Mouse (Mus musculus) T-helper 17 cell (primary cell): ENCODE data around the gene Cnr2.

Source experiments
- in situ Hi-C, 2 experiments: fragments of 300-600 bp; cut with MboI, MseI; formaldehyde crosslinking; loops; 1 replicate in 1 of 2; 2 replicates in 1 of 2; pipeline ENCODE4 v1.15.1; 2025; ENCODE audit warnings: high pct_unique_total_duplicates in 2 of 2

Cnr2 gene

GRCm38 (mm10) chr4:135895071-135895571, at the start of gene Cnr2:
Gene Cnr2 (plus strand): TSS chr4:135895394.
- in situ Hi-C loops = no loop called here

DNA sequence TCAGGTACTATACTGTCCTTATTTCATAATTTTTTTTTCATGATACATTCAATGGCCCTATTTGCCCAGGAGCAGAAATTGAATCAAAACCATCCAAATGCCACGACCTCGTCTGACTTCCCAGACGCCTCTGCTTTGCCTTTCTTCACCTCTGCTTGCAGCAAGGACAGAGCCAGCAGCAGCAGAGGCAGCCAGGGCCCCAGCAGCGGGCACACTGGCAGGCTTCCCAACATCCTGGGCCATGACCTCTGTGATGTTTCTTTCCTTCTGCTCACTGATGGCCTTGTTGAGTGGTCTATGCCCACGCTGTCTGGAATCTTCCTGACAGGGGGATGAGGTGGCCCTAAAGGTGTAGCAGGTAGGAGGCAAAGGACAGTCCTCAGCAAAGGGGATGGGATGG, 47.6 kb upstream of the Cnr2 start:
- in situ Hi-C loops = no loop called here

- in situ Hi-C loops = loop anchor here in 1 of 2 experiments (25.0 kb wide), 1 partner anchor 1512 kb away; the partner anchor contains the start of gene Cdc42
Observed at GRCm38 (mm10) chr4:135850411-135851095, 44.6 kb upstream of the Cnr2 start.

DNA sequence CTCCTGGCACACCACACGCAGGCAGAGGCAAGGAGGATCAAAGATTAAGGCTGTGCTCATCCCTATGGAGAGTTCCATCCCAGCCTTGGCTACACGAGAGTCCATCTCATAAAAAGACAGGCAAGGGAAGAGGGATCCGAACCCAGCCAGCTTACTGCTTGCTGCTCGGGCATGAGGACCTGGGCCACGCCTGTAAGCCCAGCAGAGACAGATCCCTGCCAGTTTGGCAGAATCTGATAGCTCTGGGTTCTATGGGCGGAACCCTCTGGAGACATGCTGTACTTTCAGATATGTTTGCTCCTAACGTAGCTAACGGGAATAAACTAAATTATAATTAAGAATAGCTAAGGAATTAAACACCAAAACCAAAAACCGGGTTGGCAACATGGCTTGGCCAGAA, 43.3 kb upstream of the Cnr2 start:
- in situ Hi-C loops = loop anchor here in 1 of 2 experiments (25.0 kb wide), 1 partner anchor 1510 kb away; the partner anchor contains the start of gene Cdc42

DNA sequence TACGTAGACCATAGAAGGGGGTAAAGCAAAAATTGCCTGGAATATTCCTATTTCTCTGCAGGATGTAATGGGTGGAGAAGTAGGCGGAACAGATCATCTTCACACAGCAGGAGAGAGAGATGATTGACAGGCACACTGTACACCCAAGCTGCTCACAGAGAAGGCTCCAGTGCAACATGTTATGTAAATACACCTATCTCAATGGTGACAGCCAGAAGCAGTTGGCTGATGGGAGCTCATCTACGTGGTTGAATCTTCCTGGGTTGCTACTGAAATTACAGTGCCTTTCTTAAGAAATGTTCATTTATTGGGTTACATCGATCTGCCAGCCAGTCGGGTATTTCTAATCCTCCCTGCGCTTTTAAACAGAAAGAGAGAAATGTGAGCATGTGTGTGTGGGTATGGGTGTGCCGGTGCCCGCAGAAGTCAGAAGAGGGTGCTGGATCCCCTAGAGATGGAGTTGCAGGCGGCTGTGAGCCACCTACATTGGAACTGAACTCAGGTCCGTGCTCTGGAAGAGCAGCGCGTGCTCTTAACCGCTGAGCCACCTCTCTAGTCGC, 41.1 kb upstream of the Cnr2 start:
- in situ Hi-C loops = loop anchor here in 1 of 2 experiments (25.0 kb wide), 1 partner anchor 1508 kb away; the partner anchor contains the start of gene Cdc42

GRCm38 (mm10) chr4:135854630-135855029, 40.6 kb upstream of the Cnr2 start:
- in situ Hi-C loops = loop anchor here in 1 of 2 experiments (25.0 kb wide), 1 partner anchor 1508 kb away; the partner anchor contains the start of gene Cdc42

DNA sequence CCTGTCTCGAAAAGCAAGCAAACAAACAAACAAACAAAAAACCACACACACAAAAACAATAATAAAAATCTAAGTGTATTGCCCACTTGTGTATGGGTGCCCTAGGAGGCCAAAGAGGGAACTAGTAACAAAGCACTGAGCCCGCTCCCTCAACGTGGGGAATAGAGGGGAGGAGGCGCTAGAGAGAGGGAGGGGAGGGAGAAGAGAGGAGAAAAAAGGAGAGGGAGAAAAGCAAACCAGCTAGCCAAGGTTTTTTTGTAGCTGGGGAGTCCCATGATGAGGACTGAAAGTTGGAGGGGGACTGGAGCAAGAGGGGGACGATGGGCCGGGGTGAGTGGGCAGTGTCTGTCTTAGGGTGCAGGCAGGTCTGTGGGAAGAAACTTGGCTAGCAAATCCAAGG, 40.1 kb upstream of the Cnr2 start:
- in situ Hi-C loops = loop anchor here in 1 of 2 experiments (25.0 kb wide), 1 partner anchor 1507 kb away; the partner anchor contains the start of gene Cdc42

GRCm38 (mm10) chr4:135855536-135856222, 39.5 kb upstream of the Cnr2 start, which contains the start of gene Srsf10:
Gene Srsf10 (plus strand): TSS chr4:135855747.
- in situ Hi-C loops = loop anchor here in 1 of 2 experiments (25.0 kb wide), 1 partner anchor 1507 kb away; the partner anchor contains the start of gene Cdc42

- in situ Hi-C loops = loop anchor here in 1 of 2 experiments (25.0 kb wide), 1 partner anchor 1506 kb away; the partner anchor contains the start of gene Cdc42
Observed at GRCm38 (mm10) chr4:135856223-135857091, 38.7 kb upstream of the Cnr2 start.

DNA sequence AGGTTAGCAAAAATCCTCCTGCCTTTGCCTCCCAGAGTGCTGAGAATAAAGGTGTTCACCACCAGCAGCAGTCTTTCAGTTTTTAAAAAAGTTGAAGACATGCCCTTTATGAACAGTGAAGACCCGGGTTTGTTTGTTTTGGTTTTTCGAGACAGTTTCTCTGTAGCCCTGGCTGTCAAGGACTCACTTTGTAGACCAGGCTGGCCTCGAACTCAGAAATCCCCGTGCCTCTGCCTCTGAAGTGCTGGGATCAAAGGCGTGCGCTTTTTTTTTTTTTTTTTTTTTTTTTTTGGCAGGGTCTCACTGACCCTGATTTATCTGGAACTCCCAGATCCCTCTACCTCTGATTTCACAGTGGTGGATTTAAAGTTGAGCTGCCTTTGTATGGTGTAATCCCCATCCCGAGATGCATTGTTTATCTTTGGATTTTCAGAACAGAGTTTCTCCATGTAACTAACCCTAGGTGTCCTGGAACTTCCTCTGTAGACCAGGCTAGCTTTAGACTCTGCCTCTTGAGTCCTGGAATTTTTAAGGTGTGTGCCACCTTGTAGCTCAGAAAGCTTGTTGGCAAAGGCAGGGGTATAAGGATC, 37.5 kb upstream of the Cnr2 start:
- in situ Hi-C loops = loop anchor here in 1 of 2 experiments (25.0 kb wide), 1 partner anchor 1505 kb away; the partner anchor contains the start of gene Cdc42

DNA sequence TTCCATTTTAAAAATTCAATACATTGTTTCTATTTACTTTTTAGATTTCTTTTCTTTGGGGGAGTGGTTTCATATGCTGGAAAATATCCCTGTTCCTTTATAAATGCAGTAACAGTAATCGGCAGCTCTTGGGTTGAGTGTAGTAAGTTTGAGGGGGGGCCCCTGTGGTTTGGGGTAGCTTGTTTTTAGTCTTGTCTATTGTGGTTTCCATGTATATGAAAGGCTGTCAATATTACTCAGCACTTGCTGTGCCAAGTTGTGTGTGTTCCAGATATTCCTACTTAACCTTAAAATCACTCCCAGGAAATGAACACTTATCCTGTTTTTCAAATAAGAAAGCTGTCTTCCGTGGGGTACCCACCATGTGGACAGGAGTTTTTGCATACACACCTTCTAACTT, 26.2 kb upstream of the Cnr2 start:
- in situ Hi-C loops = loop anchor here in 1 of 2 experiments (25.0 kb wide), 1 partner anchor 1493 kb away; the partner anchor contains the start of gene Cdc42

DNA sequence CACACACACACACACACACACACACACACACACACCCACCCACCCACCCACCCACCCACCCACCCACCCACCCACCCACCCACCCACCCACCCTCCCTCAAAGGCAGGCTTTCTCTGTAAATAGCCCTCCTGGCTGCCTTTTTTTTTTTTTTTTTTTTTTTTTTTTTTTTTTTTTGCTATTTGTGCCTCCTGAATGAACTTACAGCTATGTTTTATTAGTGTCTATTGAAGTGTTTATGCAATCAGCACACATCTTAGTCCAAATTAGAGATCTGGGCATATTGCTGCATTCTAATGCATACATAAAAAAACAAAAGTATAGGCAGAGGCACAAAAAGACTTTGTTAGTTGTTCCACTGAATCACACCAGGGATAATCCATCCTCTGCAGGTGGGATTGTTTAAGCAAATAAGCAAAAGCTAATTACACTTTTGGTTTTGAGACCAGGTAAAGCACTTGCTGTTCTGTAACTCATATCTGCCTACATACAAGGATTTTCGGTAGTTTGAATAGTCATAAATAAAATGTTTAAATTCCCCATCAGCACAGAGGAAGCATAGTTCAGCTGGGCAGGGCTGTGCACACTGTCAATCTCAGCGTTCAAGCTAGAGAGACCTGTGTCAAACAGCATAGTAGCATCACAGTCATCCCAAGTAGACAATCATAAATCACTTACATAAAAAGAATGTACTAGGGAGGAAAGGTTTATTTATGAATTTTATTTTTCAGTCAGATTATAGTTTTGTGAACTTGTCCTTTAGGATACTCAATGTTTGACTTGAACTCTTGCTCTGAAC, 24.8 kb upstream of the Cnr2 start:
- in situ Hi-C loops = loop anchor here in 1 of 2 experiments (25.0 kb wide), 1 partner anchor 1492 kb away; the partner anchor contains the start of gene Cdc42

DNA sequence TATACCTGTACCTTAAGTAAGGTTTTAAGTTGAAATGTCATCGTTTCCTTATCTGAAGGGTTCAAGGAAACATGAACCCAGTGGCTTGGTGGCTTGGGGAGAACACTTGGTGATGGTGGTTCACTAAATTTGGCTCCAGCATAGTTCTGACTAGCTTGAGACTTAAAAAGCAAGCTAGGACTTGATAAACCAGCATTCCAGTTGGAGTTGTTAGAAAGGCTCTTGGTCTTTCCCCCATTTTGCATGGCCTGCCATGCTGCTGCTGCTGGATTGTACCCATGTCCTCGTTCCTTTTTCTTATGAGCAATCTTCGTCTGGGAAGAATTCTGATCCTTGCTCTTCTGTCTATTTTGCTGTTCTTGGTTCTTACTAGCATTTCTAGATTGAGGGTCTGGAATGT, 23.2 kb upstream of the Cnr2 start:
- in situ Hi-C loops = loop anchor here in 1 of 2 experiments (25.0 kb wide), 1 partner anchor 1490 kb away; the partner anchor contains the start of gene Cdc42

DNA sequence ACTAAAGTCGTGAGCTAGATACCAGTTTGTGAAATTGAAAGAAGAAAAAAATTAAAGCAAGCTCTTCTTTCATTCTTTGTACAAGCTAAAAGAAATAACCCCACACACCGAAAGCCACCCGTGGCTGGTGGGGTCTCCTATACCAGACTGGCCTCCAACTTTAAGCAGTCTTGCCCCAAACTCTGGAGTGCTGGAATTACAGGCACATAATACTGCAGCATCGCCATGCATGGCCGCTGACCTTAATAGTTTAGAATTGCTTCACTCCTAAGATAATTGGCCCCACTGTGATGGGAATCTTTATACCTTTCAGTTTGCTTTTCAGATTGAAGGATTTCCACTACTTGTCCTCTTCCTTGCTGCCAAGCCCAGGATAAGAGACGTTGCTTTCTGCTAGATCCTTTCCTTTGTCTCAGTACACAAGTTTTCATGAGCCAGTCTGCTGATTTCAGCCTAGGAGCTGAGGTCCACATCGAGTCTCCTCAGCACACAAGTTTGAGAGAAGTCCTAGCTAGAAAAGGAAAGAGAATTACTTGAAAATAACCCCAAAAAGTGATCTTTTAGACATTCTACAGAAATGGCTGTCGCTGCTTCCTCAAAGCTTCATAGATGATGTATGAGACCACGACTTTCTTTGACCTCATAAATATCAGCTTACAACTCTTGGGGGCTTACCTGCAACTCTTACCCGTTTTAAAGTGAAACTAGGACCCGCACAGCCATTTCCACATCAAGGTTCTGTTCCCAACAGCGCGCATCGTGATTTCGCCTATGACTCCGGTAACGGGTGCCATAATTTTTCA, 22.4 kb upstream of the Cnr2 start:
- in situ Hi-C loops = loop anchor here in 1 of 2 experiments (25.0 kb wide), 1 partner anchor 1490 kb away; the partner anchor contains the start of gene Cdc42

DNA sequence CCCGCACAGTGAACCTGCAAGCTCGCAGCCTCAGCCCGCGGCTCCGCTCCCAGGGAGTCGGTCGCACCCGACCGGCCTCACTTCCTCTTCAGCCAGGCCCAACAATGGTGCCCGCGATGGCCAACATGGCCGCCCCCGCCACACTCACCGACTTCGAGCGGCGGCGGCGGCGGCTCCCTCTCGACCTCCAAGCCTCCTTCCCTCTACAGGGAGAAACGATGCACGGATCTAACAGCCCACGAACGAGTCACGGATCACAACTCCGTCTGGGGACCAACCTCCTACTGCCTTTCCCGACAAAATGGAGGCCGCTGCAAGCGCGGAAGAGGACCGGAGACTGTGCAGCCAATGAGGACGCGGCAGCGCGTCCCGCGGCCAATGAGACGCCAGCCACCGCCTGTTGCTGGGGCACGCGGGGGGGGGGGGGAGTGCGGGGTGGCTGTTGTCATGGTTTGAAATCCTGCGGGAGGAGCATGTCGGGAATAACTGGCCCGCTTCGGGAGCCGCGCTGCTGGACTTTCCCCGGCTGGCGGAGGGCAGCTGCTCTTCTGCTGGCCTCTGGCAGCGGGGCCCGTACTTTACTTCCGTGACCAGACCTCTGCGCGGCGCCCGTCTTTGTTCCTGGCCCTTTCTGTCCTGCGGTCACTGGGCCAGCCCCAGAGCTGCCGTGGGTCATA, 21.5 kb upstream of the Cnr2 start, which contains the start of gene Pnrc2:
TSS of gene Pnrc2 (minus strand) at position 325 of the 677 bp plus-strand sequence.
- in situ Hi-C loops = loop anchor here in 1 of 2 experiments (25.0 kb wide), 1 partner anchor 1489 kb away; the partner anchor contains the start of gene Cdc42

DNA sequence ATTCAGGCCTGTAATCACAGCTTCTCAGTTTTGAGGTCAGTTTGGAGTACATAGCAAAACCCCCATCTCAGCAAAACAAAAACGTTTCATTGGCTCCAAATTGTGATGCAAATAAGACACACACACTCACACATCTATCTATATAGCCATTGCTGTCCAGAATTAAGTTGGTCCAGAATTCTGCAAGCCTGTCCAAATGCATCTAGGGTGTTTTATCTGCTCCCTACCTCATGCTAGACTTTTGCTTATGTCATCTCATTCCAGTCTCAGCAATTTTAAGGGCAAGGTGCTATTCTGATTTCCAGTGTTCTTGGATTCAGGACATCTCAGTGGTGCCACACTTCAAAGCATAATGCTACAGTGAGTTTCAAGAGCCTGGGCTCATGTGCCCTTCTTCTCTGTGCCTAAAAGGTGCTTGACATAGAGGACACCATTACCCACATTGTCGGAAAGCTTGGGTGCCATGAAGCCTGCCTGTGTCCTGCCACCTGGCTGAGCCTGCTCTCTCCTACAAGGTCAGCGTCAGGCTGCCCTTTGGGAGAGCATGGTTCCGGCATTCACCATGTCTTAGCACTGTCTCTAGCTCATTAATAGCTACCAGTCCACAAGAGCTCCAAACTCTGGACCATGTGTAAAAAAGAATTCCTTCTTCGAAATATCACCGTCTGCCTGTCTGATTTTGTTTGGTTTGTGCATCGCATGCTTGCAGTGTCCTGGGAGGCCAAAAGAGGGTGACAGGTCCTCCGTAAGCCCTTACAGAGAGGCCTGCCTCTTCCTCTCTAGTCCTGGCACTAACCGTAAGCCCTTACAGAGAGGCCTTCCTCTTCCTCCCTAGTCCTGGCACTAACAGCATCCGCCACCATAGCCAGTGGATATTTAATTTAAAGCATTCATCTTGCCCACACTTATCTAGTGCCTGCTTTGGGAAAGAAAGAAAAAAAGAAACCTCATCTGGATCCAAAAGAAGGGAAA, 20.3 kb upstream of the Cnr2 start:
- in situ Hi-C loops = loop anchor here in 1 of 2 experiments (25.0 kb wide), 1 partner anchor 1487 kb away; the partner anchor contains the start of gene Cdc42
